Mouse (Mus musculus) E14TG2a.4 (cell line): ENCODE measurements around the gene Prickle2.

ENCODE experiments used
- H3K27me3 ChIP-seq: 2 replicates; pipeline ENCODE4 v1.6.1; 2014; ENCODE audit warnings: low read length, control low read depth; ENCODE audit not compliant: insufficient read depth
- H3K36me3 ChIP-seq: 2 replicates; pipeline ENCODE4 v1.6.1; 2014; ENCODE audit warnings: low read length, control low read depth; ENCODE audit not compliant: insufficient read depth
- H3K4me1 ChIP-seq: replicated peaks from 2 replicates; pipeline ENCODE4 v1.6.1; 2014; ENCODE audit warnings: low read depth, low read length, control low read depth
- H3K4me3 ChIP-seq: replicated peaks from 2 replicates; pipeline ENCODE4 v1.5.1; 2014; ENCODE audit warnings: mild to moderate bottlenecking, low read length
- H3K9me3 ChIP-seq: 2 replicates; pipeline ENCODE4 v1.6.1; 2014; ENCODE audit warnings: low read length, control low read depth
- CTCF ChIP-seq: conservative IDR thresholded peaks from 2 replicates; pipeline ENCODE4 v1.5.1; 2014; ENCODE audit warnings: low read length
- NANOG ChIP-seq: IDR thresholded peaks from 2 replicates; pipeline ENCODE4 v1.6.1; 2014; ENCODE audit warnings: borderline replicate concordance, low read length, mixed read lengths
- POU5F1 ChIP-seq: IDR thresholded peaks from 2 replicates; pipeline ENCODE4 v1.6.1; 2014; ENCODE audit warnings: low read length, borderline replicate concordance

Gene Prickle2

DNA sequence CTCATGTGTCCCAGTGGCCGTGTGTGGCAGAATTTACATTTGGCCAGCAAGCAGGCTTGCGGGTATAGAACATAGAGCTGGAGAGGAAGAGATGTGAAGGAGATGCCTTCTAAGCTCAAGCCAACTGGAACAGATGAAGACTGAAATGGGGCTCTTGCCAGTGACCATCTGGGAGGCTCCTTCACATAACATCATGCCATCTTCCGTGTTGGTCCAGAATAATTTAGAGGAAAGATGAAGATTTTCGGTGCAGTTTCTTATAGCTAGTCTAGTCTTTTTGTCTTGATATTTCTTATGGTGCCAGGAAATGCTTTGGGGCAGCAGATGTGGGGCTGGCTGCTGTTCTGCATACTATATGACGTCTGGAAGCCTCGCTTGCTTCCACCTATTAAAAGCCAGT, 308.1 kb downstream of the Prickle2 start:
- no peaks in the 10 kb centered on the region for H3K4me1 ChIP-seq
- no peak overlapping the region for H3K4me3 ChIP-seq
- H3K36me3 ChIP-seq, result no peaks in the 10 kb centered on the region
- TF ChIP-seq NANOG, result no peak
- TF ChIP-seq CTCF, result no peak
- no peak for TF ChIP-seq POU5F1
- no peaks in the 10 kb centered on the region for H3K9me3 ChIP-seq
- H3K27me3 ChIP-seq, result no peaks in the 10 kb centered on the region

DNA sequence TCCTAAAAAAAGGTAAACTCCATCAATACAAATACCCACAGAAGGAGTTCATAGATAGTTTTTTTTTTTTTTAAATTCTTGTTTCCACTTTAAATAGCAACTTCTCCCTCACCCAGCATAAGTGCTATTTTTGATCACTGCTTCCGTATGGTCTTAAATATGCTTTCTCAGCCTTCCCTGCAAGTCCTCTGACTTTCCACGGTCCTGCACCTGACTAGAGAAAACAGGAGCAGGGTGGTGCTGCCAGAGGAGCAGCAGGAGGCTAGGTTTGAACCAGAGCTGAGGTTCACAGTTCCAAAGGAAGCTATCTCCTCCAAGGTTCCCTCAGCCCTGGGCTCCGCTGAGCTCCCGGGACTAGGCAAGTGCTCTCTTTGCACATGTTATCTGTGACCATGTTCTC, 310.4 kb downstream of the Prickle2 start:
- no peak overlapping the region for H3K4me3 ChIP-seq
- H3K4me1 ChIP-seq, result no peaks in the 10 kb centered on the region
- TF ChIP-seq NANOG (no peak), POU5F1 (no peak), CTCF (no peak)

DNA sequence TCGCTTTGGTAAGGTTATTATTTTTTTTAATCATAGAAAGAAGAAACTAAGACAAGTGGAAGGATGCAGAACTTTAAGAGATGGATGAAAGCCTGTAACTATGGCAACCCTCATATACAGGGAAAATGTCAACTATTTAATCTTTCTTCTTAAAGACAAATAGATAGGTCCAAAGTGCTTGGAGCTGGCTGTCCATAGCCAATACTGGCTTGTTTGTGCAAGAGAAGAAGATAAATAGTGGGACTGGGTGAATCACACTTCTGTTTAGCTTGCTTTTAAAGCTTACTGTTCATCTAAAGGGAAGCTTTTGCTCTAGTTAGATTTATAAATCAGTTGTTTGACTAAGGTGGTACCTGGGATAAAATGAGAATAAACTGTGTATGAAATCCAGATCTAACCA, 310.8 kb downstream of the Prickle2 start:
- TF ChIP-seq NANOG, result no peak
- H3K9me3 ChIP-seq, result no peaks in the 10 kb centered on the region
- H3K27me3 ChIP-seq, result no peaks in the 10 kb centered on the region
- no peaks in the 10 kb centered on the region for H3K36me3 ChIP-seq
- no peaks in the 10 kb centered on the region for H3K4me1 ChIP-seq
- H3K4me3 ChIP-seq, result no peak overlapping the region

More for the DNA sequence above, 310.4 kb downstream of the Prickle2 start:
- Histone ChIP-seq H3K36me3 (no peaks in the 10 kb centered on the region), H3K9me3 (no peaks in the 10 kb centered on the region), H3K27me3 (no peaks in the 10 kb centered on the region)

GRCm38 (mm10) chr6:92394628-92395027, 311.3 kb downstream of the Prickle2 start:
- Histone ChIP-seq H3K4me1 (no peaks in the 10 kb centered on the region), H3K4me3 (no peak overlapping the region), H3K36me3 (no peaks in the 10 kb centered on the region), H3K27me3 (no peaks in the 10 kb centered on the region), H3K9me3 (no peaks in the 10 kb centered on the region)
- TF ChIP-seq CTCF, result no peak

DNA sequence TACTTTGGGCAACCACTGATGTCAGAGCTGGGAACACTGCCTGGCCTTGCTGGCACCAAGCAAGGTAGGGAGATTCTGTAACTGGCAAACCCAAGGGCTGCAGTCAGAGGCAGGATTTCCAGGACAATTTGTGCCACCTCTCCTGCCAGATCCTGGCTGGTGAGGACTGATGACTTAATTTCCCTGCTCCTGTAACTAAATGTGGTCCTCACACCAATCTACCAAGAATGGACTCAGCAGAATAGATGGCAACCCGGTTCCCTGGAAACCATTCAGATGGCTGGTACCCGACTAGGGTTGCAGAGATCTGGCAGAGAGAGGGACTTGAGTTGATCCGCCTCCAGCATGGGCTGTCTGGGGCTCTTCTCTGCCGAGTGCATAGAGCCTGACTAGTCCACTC, 315.6 kb downstream of the Prickle2 start:
- TF ChIP-seq POU5F1, result no peak
- no peak for TF ChIP-seq CTCF
- TF ChIP-seq NANOG, result no peak
- H3K4me1 ChIP-seq, result 0 out of 2 replicates have a peak, but pooled peaks cover 2% of the 10 kb centered on the region
- H3K27me3 ChIP-seq, result no peaks in the 10 kb centered on the region
- H3K36me3 ChIP-seq, result no peaks in the 10 kb centered on the region
- no peak overlapping the region for H3K4me3 ChIP-seq
- no peaks in the 10 kb centered on the region for H3K9me3 ChIP-seq

GRCm38 (mm10) chr6:92388681-92389080, 317.3 kb downstream of the Prickle2 start:
- H3K9me3 ChIP-seq, result no peaks in the 10 kb centered on the region
- no peak overlapping the region for H3K4me3 ChIP-seq
- H3K4me1 ChIP-seq, result 0 out of 2 replicates have a peak, but pooled peaks cover 2% of the 10 kb centered on the region
- TF ChIP-seq CTCF (no peak), POU5F1 (no peak), NANOG (no peak)
- no peaks in the 10 kb centered on the region for H3K27me3 ChIP-seq
- H3K36me3 ChIP-seq, result no peaks in the 10 kb centered on the region

DNA sequence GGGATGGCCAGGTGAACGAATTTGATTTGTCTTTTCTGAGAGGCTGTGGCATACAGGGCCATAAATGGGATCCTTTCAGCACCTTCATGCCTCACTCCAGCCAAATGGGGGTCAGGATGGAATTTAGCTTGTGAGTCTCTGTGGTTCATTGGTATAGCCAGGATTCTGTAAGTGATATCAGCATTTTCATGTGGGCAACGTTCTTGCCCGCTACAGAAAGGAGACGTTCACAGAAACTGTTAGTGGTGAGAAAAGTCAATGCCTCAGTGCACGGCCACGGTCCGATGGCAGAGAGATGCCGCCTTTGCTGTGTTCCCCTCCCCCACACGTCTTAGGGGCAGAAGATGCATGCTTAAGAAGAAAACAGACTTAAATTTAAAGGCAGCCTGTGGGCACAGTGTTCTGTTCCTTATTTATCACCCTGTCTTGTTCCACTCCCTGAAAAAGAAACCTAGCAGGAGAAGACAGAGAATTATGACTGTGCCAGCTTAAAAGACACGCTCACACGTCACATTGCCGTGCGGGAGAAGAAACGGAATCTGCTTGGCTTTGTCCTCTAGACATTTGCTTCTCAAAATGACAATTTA, 322.7 kb downstream of the Prickle2 start:
- no peaks in the 10 kb centered on the region for H3K4me1 ChIP-seq
- no peaks in the 10 kb centered on the region for H3K36me3 ChIP-seq
- H3K27me3 ChIP-seq, result no peaks in the 10 kb centered on the region
- no peak for TF ChIP-seq POU5F1
- no peak for TF ChIP-seq NANOG
- no peak for TF ChIP-seq CTCF
- no peak overlapping the region for H3K4me3 ChIP-seq
- H3K9me3 ChIP-seq, result no peaks in the 10 kb centered on the region

GRCm38 (mm10) chr6:92381085-92381484, 324.9 kb downstream of the Prickle2 start:
- Histone ChIP-seq H3K36me3 (no peaks in the 10 kb centered on the region), H3K4me3 (no peak overlapping the region), H3K9me3 (0 out of 2 replicates have a peak, but pooled peaks cover 4% of the 10 kb centered on the region), H3K4me1 (peaks cover 5% of the 10 kb centered on the region), H3K27me3 (peaks cover 6% of the 10 kb centered on the region)
- TF ChIP-seq CTCF (no peak), POU5F1 (no peak), NANOG (no peak)

DNA sequence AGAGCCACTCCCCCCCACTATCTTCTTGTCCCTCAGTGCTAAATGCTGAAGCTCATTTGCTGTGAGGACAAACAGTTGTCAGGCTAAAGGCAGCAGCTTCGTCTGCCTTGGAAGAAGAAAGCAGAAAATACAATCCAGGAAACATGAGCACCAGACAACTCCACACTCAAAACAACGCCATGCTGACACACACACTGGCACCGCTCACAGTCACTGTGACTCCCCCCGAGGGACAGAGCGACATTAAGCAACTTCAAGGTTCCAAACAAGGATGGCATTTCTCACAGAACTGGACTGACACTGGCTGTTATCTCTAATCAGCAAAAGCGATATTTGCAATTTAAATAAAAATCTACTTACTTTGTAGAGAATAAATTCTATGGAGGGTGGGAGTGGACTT, 331.1 kb downstream of the Prickle2 start:
- TF ChIP-seq NANOG (no peak), POU5F1 (no peak), CTCF (no peak)
- H3K36me3 ChIP-seq, result no peaks in the 10 kb centered on the region
- H3K9me3 ChIP-seq, result 0 out of 2 replicates have a peak, but pooled peaks cover 4% of the 10 kb centered on the region
- peaks cover 7% of the 10 kb centered on the region for H3K4me1 ChIP-seq
- no peak overlapping the region for H3K4me3 ChIP-seq
- peaks cover 11% of the 10 kb centered on the region for H3K27me3 ChIP-seq
